Mouse (Mus musculus): ENCODE data around the gene Elovl2. TPM values are rescaled to one million over a fixed set of nuclear protein-coding genes. Genes with fewer than 3 reads are reported as not detected.
A peak's percentile ranks its signal among the peaks of the same experiment; 100 is the strongest.
"Not testable (repeated sequence)": the region's sequence is repeated elsewhere in the genome, so short reads cannot be mapped to it uniquely, and the experiment has no call there.

Gene Elovl2
- polyA plus RNA-seq, 1 experiment from 2014 or later: 0.39 TPM

DNA sequence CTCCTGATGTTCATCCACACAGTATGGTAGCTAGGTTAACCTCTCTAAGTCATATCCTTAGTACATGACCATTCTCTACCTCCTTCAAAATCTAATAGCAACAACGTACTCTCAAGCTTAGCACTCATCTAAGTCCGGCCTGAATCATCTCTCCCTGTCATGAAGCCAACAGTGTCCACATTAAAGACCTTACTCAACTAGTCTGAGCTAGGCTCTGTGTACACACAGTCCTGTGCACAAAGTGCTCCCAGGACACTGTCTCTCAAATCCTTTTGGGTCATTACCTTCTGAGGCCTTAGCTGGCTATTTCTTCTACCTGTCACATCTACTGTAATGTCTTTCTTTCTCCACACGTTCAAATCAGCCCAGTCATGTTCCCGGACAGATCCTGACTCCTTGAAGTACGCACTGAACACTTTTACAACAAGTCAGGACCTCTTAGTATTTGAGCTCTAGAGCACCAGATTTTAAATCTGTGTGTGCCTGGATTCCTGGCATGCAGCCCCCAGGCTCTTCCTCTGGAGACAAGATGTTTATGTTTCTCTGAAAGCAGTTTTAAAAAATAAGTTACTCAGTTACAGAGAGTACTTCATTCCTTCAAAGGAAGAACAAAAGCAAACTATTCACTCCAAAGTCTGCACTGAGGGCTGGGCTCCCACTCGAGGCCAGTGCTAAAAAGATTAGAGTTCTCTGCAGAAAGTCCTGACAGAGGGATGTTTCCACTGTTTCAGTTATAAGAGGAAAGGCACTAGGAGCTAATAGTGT is 7.5 kb downstream of the Elovl2 start:
- H3K9me3 ChIP-seq (ENCODE audit: low read length): no peaks in the 10 kb centered on the region
- no peaks in the 10 kb centered on the region for H3K27me3 ChIP-seq (replicated peaks; ENCODE audit: insufficient read depth, low read length)
- 32% methylated on average over 6 of the region's 6 CpGs for WGBS
- H3K36me3 ChIP-seq (ENCODE audit: insufficient read depth, low read length): no peaks in the 10 kb centered on the region
- H3K4me3 ChIP-seq (ENCODE audit: low read depth, low read length): no peak overlapping the region
- H3K27ac ChIP-seq (ENCODE audit: low read length): no peak overlapping the region
- ATAC-seq: no peak
- DNase-seq (ENCODE audit: low spot score): peak; percentile 7
- H3K4me1 ChIP-seq (ENCODE audit: insufficient read depth, low read depth, low read length): no peaks in the 10 kb centered on the region; the same call in 1 of the 2 replicates
- TF ChIP-seq CTCF (IDR thresholded peaks at IDR 0.05) (no peak), EP300 (IDR thresholded peaks at IDR 0.05) (no peak)
- no peak overlapping the region for H3K4me2 ChIP-seq (replicated peaks; ENCODE audit: low read depth, low read length)
- H3K9ac ChIP-seq (replicated peaks; ENCODE audit: low read depth): peak overlapping the region; percentile 23; the same call in 1 of the 2 replicates

GRCm38 (mm10) chr13:41211276-41211675 is 8.9 kb downstream of the Elovl2 start:
- H3K4me1 ChIP-seq (ENCODE audit: insufficient read depth, low read depth, low read length): no peaks in the 10 kb centered on the region; the same call in 1 of the 2 replicates
- H3K9ac ChIP-seq (replicated peaks; ENCODE audit: low read depth): no peak overlapping the region
- no peaks in the 10 kb centered on the region for H3K9me3 ChIP-seq (ENCODE audit: low read length)

GRCm38 (mm10) chr13:41206241-41206640 is 14.0 kb downstream of the Elovl2 start:
- no peak overlapping the region for H3K4me3 ChIP-seq (ENCODE audit: low read depth, low read length)
- no peaks in the 10 kb centered on the region for H3K36me3 ChIP-seq (ENCODE audit: insufficient read depth, low read length)
- no peaks in the 10 kb centered on the region for H3K27me3 ChIP-seq (replicated peaks; ENCODE audit: insufficient read depth, low read length)
- H3K4me2 ChIP-seq (replicated peaks; ENCODE audit: low read depth, low read length): no peak overlapping the region
- no peak overlapping the region for H3K9ac ChIP-seq (replicated peaks; ENCODE audit: low read depth)
- no peak overlapping the region for H3K27ac ChIP-seq (ENCODE audit: low read length)
- no peaks in the 10 kb centered on the region for H3K9me3 ChIP-seq (ENCODE audit: low read length)
- no peaks in the 10 kb centered on the region for H3K4me1 ChIP-seq (ENCODE audit: insufficient read depth, low read depth, low read length)
- DNase-seq (ENCODE audit: low spot score): no peak
- 73% methylated on average over 5 of the region's 5 CpGs for WGBS
- ATAC-seq: no peak
- TF ChIP-seq CTCF (IDR thresholded peaks at IDR 0.05) (no peak), EP300 (IDR thresholded peaks at IDR 0.05) (no peak)

More at GRCm38 (mm10) chr13:41211276-41211675, 8.9 kb downstream of the Elovl2 start:
- Histone ChIP-seq H3K27ac (ENCODE audit: low read length) (no peak overlapping the region), H3K27me3 (replicated peaks; ENCODE audit: insufficient read depth, low read length) (no peaks in the 10 kb centered on the region), H3K4me3 (ENCODE audit: low read depth, low read length) (no peak overlapping the region), H3K4me2 (replicated peaks; ENCODE audit: low read depth, low read length) (no peak overlapping the region), H3K36me3 (ENCODE audit: insufficient read depth, low read length) (no peaks in the 10 kb centered on the region)
- ATAC-seq: no peak
- no peak for DNase-seq (ENCODE audit: low spot score)
- TF ChIP-seq EP300 (IDR thresholded peaks at IDR 0.05) (no peak), CTCF (IDR thresholded peaks at IDR 0.05) (no peak)
- 80% methylated on average over 4 of the region's 4 CpGs for WGBS

- not testable (repeated sequence) for H3K9ac ChIP-seq (replicated peaks; ENCODE audit: low read depth); H3K4me1 ChIP-seq (ENCODE audit: insufficient read depth, low read depth, low read length); ATAC-seq; H3K27ac ChIP-seq (ENCODE audit: low read length); H3K9me3 ChIP-seq (ENCODE audit: low read length); H3K36me3 ChIP-seq (ENCODE audit: insufficient read depth, low read length); H3K4me3 ChIP-seq (ENCODE audit: low read depth, low read length); H3K27me3 ChIP-seq (replicated peaks; ENCODE audit: insufficient read depth, low read length); DNase-seq (ENCODE audit: low spot score); H3K4me2 ChIP-seq (replicated peaks; ENCODE audit: low read depth, low read length)
These were observed 14.6 kb downstream of the Elovl2 start for GRCm38 (mm10) chr13:41205568-41205967.

DNA sequence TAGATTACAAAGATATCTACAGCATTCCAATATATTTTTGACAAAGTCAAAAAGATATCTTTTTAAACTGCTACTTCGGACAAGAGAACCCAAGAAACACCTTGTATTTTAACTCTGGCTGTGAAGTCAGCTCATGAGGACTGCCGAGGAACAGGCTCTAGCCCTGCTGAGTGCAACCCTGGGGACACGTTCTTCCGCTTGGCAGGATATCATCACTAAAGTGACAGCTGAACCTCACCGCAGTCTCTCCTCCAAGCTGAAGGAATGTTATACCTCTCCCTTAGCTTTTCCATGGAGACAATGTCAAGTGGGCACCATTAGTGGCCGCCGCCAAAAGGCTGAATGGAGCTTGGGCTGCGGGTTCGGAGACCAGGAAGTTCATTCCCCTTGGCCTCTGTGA is 16.5 kb downstream of the Elovl2 start:
- Histone ChIP-seq H3K9me3 (ENCODE audit: low read length) (no peaks in the 10 kb centered on the region), H3K4me2 (replicated peaks; ENCODE audit: low read depth, low read length) (no peak overlapping the region), H3K9ac (replicated peaks; ENCODE audit: low read depth) (no peak overlapping the region), H3K4me3 (ENCODE audit: low read depth, low read length) (no peak overlapping the region), H3K27me3 (replicated peaks; ENCODE audit: insufficient read depth, low read length) (no peaks in the 10 kb centered on the region), H3K36me3 (ENCODE audit: insufficient read depth, low read length) (no peaks in the 10 kb centered on the region), H3K27ac (ENCODE audit: low read length) (no peak overlapping the region), H3K4me1 (ENCODE audit: insufficient read depth, low read depth, low read length) (no peaks in the 10 kb centered on the region)
- DNase-seq (ENCODE audit: low spot score): no peak
- 47% methylated on average over 9 of the region's 9 CpGs for WGBS
- no peak for TF ChIP-seq EP300 (IDR thresholded peaks at IDR 0.05)
- no peak for TF ChIP-seq CTCF (IDR thresholded peaks at IDR 0.05)
- no peak for ATAC-seq

- 31% methylated on average over 7 of the region's 7 CpGs for WGBS
These were observed 16.9 kb downstream of the Elovl2 start for GRCm38 (mm10) chr13:41203289-41203688.

More at GRCm38 (mm10) chr13:41203289-41203688, 16.9 kb downstream of the Elovl2 start:
- no peaks in the 10 kb centered on the region for H3K9me3 ChIP-seq (ENCODE audit: low read length)
- H3K27me3 ChIP-seq (replicated peaks; ENCODE audit: insufficient read depth, low read length): no peaks in the 10 kb centered on the region
- no peak for DNase-seq (ENCODE audit: low spot score)
- H3K4me2 ChIP-seq (replicated peaks; ENCODE audit: low read depth, low read length): no peak overlapping the region
- H3K4me3 ChIP-seq (ENCODE audit: low read depth, low read length): no peak overlapping the region
- H3K27ac ChIP-seq (ENCODE audit: low read length): no peak overlapping the region
- no peak overlapping the region for H3K9ac ChIP-seq (replicated peaks; ENCODE audit: low read depth)
- H3K4me1 ChIP-seq (ENCODE audit: insufficient read depth, low read depth, low read length): no peaks in the 10 kb centered on the region
- ATAC-seq: no peak
- TF ChIP-seq EP300 (IDR thresholded peaks at IDR 0.05) (no peak), CTCF (IDR thresholded peaks at IDR 0.05) (no peak)
- no peaks in the 10 kb centered on the region for H3K36me3 ChIP-seq (ENCODE audit: insufficient read depth, low read length)
